ENCODE assay signal across 47 mouse cellular contexts in genomic region chr16:30295106-30295505, GRCm38 (mm10). TPM values are rescaled to one million over a fixed set of nuclear protein-coding genes. Genes with fewer than 3 reads are reported as not detected.
"Had no signal": no experiment of that assay in that cellular context is flagged by ENCODE, and none has a peak within 500 bp of the region (broad histone marks: within the 10 kb centered on the region; RNA-seq: fewer than 3 reads in every experiment).

No protein-coding gene starts in this region.

- H3K4me1 ChIP-seq: heart, embryonic 12.5 days; heart, embryonic 13.5 days; heart, embryonic 15.5 days; hindbrain, embryonic 10.5 days; intestine, embryonic 15.5 days had no signal

- H3K9me3 ChIP-seq: heart, embryonic 12.5 days; heart, embryonic 13.5 days; heart, embryonic 15.5 days; hindbrain, embryonic 10.5 days; hindbrain, embryonic 12.5 days; hindbrain, embryonic 13.5 days; hindbrain, embryonic 15.5 days; intestine, embryonic 15.5 days; kidney, embryonic 15.5 days had no signal

- DNase-seq: heart, postnatal 14 days; heart, postnatal 36 days; heart, postnatal 4 days; kidney, adult 11 months; kidney, adult 18-20 months; kidney, adult 2 months; kidney, adult 8-10 months; kidney, adult 9 months; kidney, postnatal 10 days; kidney, postnatal 14 days; kidney, postnatal 25 days; kidney, postnatal 36 days; kidney, postnatal 4 days; layer of hippocampus, adult 9-11 months; layer of hippocampus, postnatal 36 days had no signal

- H3K4me3 ChIP-seq: heart, embryonic 12.5 days; heart, embryonic 13.5 days; heart, embryonic 15.5 days; hindbrain, embryonic 10.5 days; hindbrain, embryonic 12.5 days; hindbrain, embryonic 13.5 days; hindbrain, embryonic 15.5 days; intestine, embryonic 15.5 days; kidney, embryonic 15.5 days; layer of hippocampus, adult 2 months; left cerebral cortex, adult 2 months had no signal

- ATAC-seq: hindbrain, embryonic 16.5 days; hindbrain, postnatal 0 days; inflammation-experienced regulatory T-cells, adult 6 months; intestine, embryonic 15.5 days; intestine, embryonic 16.5 days; intestine, postnatal 0 days had no signal

- H3K27me3 ChIP-seq: hindbrain, embryonic 12.5 days; hindbrain, embryonic 15.5 days had no signal

- H3K36me3 ChIP-seq: heart, embryonic 12.5 days; heart, embryonic 13.5 days; heart, embryonic 15.5 days; hindbrain, embryonic 10.5 days; hindbrain, embryonic 12.5 days; hindbrain, embryonic 13.5 days; hindbrain, embryonic 15.5 days; intestine, embryonic 15.5 days; kidney, embryonic 15.5 days had no signal

- H3K27ac ChIP-seq: heart, embryonic 13.5 days; heart, embryonic 15.5 days; hindbrain, embryonic 10.5 days; hindbrain, embryonic 12.5 days; hindbrain, embryonic 13.5 days; hindbrain, embryonic 14.5 days; hindbrain, embryonic 15.5 days; hindbrain, postnatal 0 days; intestine, embryonic 15.5 days; kidney, embryonic 15.5 days; kidney, postnatal 0 days; layer of hippocampus, adult 2 months; left cerebral cortex, adult 2 months had no signal

RNA-seq across cellular contexts. Expression of gene Lrrc15, which starts 12.1 kb away (rescaled TPM):
- total RNA-seq: hematopoietic stem cell, adult 5-6 weeks; left cerebral cortex, adult 18-20 months; left cerebral cortex, adult 2 months; left cerebral cortex, adult 8-10 months had no signal
- polyA plus RNA-seq: kidney, adult 2 months had no signal

RNA-seq across cellular contexts. Expression of gene Gp5, which starts 15.5 kb away (rescaled TPM):
- polyA plus RNA-seq: inflammation-experienced regulatory T-cells, adult 6 months had no signal

RNA-seq across cellular contexts. Expression of gene Cpn2, which starts 27.8 kb away (rescaled TPM):
- total RNA-seq: heart, postnatal 4 days; hematopoietic stem cell, adult 5-6 weeks; layer of hippocampus, adult 18-20 months; layer of hippocampus, adult 2 months; layer of hippocampus, adult 8-10 months; layer of hippocampus, postnatal 10 days; layer of hippocampus, postnatal 14 days; layer of hippocampus, postnatal 25 days; layer of hippocampus, postnatal 36 days; left cerebral cortex, adult 18-20 months; left cerebral cortex, adult 2 months; left cerebral cortex, adult 8-10 months had no signal
- polyA plus RNA-seq: heart, embryonic 11.5 days; heart, embryonic 12.5 days; heart, embryonic 13.5 days; heart, embryonic 14.5 days; heart, embryonic 15.5 days; heart, embryonic 16.5 days; hindbrain, embryonic 10.5 days; hindbrain, embryonic 11.5 days; hindbrain, embryonic 12.5 days; hindbrain, embryonic 13.5 days; hindbrain, embryonic 14.5 days; hindbrain, embryonic 15.5 days; hindbrain, embryonic 16.5 days; hindbrain, postnatal 0 days; inflammation-experienced regulatory T-cells, adult 6 months; kidney, embryonic 14.5 days; kidney, embryonic 16.5 days; kidney, postnatal 0 days had no signal
